Mouse (Mus musculus): ENCODE results near the gene Rimbp2.

- no peak for TF ChIP-seq CTCF (conservative IDR thresholded peaks at IDR 0.05 in 1 of 2, IDR thresholded peaks at IDR 0.05 in 1 of 2; ENCODE audit: low read depth in 2 of 2, low read length in 2 of 2)
- no peak for TF ChIP-seq USF1 (IDR thresholded peaks at IDR 0.05; ENCODE audit: low read depth, low read length)
- TF ChIP-seq MYC (IDR thresholded peaks at IDR 0.05; ENCODE audit: low read depth, low read length) = no peak
These were observed 141.9 kb downstream of the Rimbp2 start for GRCm38 (mm10) chr5:128811431-128811830.
